Comparison of ENCODE assay signal across 9 mouse cellular contexts in the genomic region with DNA sequence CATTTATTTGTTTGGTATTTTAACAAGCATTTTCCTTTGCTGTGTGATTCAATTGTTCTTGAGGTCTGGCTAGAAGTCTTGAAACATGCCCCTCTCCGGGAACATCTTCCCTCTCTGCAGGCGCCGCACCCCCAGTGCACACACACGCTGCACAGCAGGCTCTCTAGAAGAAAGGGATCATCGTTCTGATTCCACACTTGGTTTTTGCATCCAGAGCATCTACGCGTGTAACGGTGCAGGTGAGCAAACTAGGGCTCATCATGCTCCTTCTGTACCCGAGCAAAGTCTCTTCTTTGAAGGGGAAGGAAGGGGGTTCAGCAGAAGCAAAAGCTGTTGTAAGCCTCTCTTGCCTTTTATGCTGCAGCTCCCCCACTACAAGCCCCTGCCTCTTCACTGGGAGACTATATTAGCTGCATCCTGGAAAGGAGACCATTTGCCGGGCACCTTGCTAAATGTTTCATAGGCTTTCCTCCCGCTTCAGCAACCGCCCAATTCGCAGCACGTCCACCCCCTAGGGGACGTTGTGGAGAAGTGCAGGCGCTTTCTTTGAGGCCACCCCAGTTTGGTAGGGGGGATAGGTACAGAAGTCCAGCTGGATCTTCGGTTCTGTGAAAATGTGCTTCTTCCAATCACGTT. TPM values are rescaled to one million over a fixed set of nuclear protein-coding genes. Genes with fewer than 3 reads are reported as not detected.
DNase-seq lines count a peak whose midpoint lies in the region; ATAC-seq and TF ChIP-seq lines count a peak whose summit lies in the region.
"Had no signal": no experiment of that assay in that cellular context is flagged by ENCODE, and none has a peak within 500 bp of the region (broad histone marks: within the 10 kb centered on the region; RNA-seq: fewer than 3 reads in every experiment).

A gene (minus strand): TSS at position 51 of the 636 bp plus-strand sequence.

- no peaks in the 10 kb centered on the region for H3K36me3 ChIP-seq in forebrain, embryonic 10.5 days (replicated peaks)
- no peaks in the 10 kb centered on the region for H3K36me3 ChIP-seq in intestine, postnatal 0 days (ENCODE audit: control insufficient read depth, insufficient read depth)
- H3K36me3 ChIP-seq in neural tube, embryonic 14.5 days (ENCODE audit: control insufficient read depth, insufficient read depth, low read length): no peaks in the 10 kb centered on the region
- H3K36me3 ChIP-seq: liver, embryonic 15.5 days had no signal

- H3K4me3 ChIP-seq in bone marrow, adult 2 months (replicated peaks; ENCODE audit: control insufficient read depth, low read depth, low read length): no peak within 1 kb of the TSS
- peak within 1 kb of the TSS; percentile 67 for H3K4me3 ChIP-seq in forebrain, embryonic 10.5 days
- H3K4me3 ChIP-seq in intestine, postnatal 0 days (ENCODE audit: low read depth, low read length): 0 out of 2 replicates have a peak within 1 kb of the TSS, but pooled peaks have one; percentile 56
- peak within 1 kb of the TSS; percentile 66 for H3K4me3 ChIP-seq in neural tube, embryonic 14.5 days (ENCODE audit: low read depth, low read length)

- H3K4me1 ChIP-seq in bone marrow, adult 2 months (ENCODE audit: control insufficient read depth, insufficient read depth, low read length): no peaks in the 10 kb centered on the region
- peaks cover 45% of the 10 kb centered on the region for H3K4me1 ChIP-seq in forebrain, embryonic 10.5 days
- no peaks in the 10 kb centered on the region for H3K4me1 ChIP-seq in intestine, postnatal 0 days (replicated peaks; ENCODE audit: control insufficient read depth, insufficient read depth, low read length)
- 0 out of 2 replicates have a peak, but pooled peaks cover 6% of the 10 kb centered on the region for H3K4me1 ChIP-seq in neural tube, embryonic 14.5 days (ENCODE audit: control insufficient read depth, insufficient read depth, low read length)

- no peak for TF ChIP-seq POLR2A in bone marrow, adult 2 months (IDR thresholded peaks at IDR 0.05; ENCODE audit: borderline replicate concordance, control insufficient read depth, low read depth, low read length)

- ATAC-seq in intestine, postnatal 0 days: no peak
- no peak for ATAC-seq in neural tube, embryonic 14.5 days (ENCODE audit: low read depth)

- H3K9me3 ChIP-seq in forebrain, embryonic 10.5 days: no peaks in the 10 kb centered on the region
- H3K9me3 ChIP-seq in intestine, postnatal 0 days (ENCODE audit: control insufficient read depth): no peaks in the 10 kb centered on the region
- no peaks in the 10 kb centered on the region for H3K9me3 ChIP-seq in neural tube, embryonic 14.5 days (ENCODE audit: control insufficient read depth, low read length)
- H3K9me3 ChIP-seq: liver, embryonic 15.5 days had no signal

- H3K27me3 ChIP-seq in forebrain, embryonic 10.5 days (ENCODE audit: poor library complexity, severe bottlenecking): peaks cover 59% of the 10 kb centered on the region
- H3K27me3 ChIP-seq in intestine, postnatal 0 days (replicated peaks; ENCODE audit: control insufficient read depth, insufficient read depth, low read length): peaks cover 52% of the 10 kb centered on the region
- peaks cover 14% of the 10 kb centered on the region for H3K27me3 ChIP-seq in neural tube, embryonic 14.5 days (ENCODE audit: control insufficient read depth, insufficient read depth, low read length)

- no peak within 1 kb of the TSS for H3K9ac ChIP-seq in intestine, postnatal 0 days (ENCODE audit: low read depth, low read length)
- peak within 1 kb of the TSS; percentile 76 for H3K9ac ChIP-seq in neural tube, embryonic 14.5 days (replicated peaks; ENCODE audit: low read depth, low read length)
- H3K9ac ChIP-seq: liver, embryonic 15.5 days had no signal

- no peak within 1 kb of the TSS for H3K27ac ChIP-seq in bone marrow, adult 2 months (ENCODE audit: control insufficient read depth, insufficient read depth, low read depth, low read length, poor library complexity)
- peak within 1 kb of the TSS; percentile 84 for H3K27ac ChIP-seq in forebrain, embryonic 10.5 days
- H3K27ac ChIP-seq in intestine, postnatal 0 days (ENCODE audit: low read depth, low read length): no peak within 1 kb of the TSS
- peak within 1 kb of the TSS; percentile 73 for H3K27ac ChIP-seq in neural tube, embryonic 14.5 days (ENCODE audit: low read depth, low read length)
- H3K27ac ChIP-seq: liver, embryonic 15.5 days had no signal

- H3K4me2 ChIP-seq in intestine, postnatal 0 days (replicated peaks; ENCODE audit: low read depth): peak within 1 kb of the TSS; percentile 99; the same call in 1 of the 2 replicates
- H3K4me2 ChIP-seq in neural tube, embryonic 14.5 days (ENCODE audit: low read depth, low read length): peak within 1 kb of the TSS; percentile 70

- peak; percentile 46 to 62 for DNase-seq in spleen, adult 18-20 months
- no peak for DNase-seq in spleen, adult 12 weeks (ENCODE audit: low spot score)
- DNase-seq in forebrain, embryonic 10.5 days (ENCODE audit: extremely low spot score, low spot score): peak; percentile 64
- peak; percentile 21 to 25 for DNase-seq in lung, adult 18-20 months
- DNase-seq in MN1 (ENCODE audit: low spot score): no peak

- WGBS in bone marrow, adult 2 months: 32% methylated on average over 18 of the region's 18 CpGs
- 9% methylated on average over 18 of the region's 18 CpGs for WGBS in forebrain, embryonic 10.5 days
- 18% methylated on average over 18 of the region's 18 CpGs for WGBS in intestine, postnatal 0 days
- WGBS in neural tube, embryonic 14.5 days: 12% methylated on average over 18 of the region's 18 CpGs

- peak; percentile 71 for TF ChIP-seq CTCF in bone marrow, adult 2 months (IDR thresholded peaks at IDR 0.05; ENCODE audit: control insufficient read depth, insufficient read depth, low read length)
- TF ChIP-seq CTCF in intestine, postnatal 0 days (IDR thresholded peaks at IDR 0.05; ENCODE audit: low read depth): peak; percentile 78

RNA-seq across cellular contexts. Expression of the gene that starts here (rescaled TPM):
- 2.5 and 5.7 TPM in 2 replicates for polyA plus RNA-seq in bone marrow, adult 2 months (2011; ENCODE audit: insufficient read depth, insufficient read length, low replicate concordance, missing spikeins)
- polyA plus RNA-seq in forebrain, embryonic 10.5 days (2016; fragmentation: Nextera tagmentation; extraction: Ambion mirVana): 9.8 and 9.9 TPM in 2 replicates
- 0.26 and 0.44 TPM in 2 replicates for polyA plus RNA-seq in intestine, postnatal 0 days (2015; fragmentation: Nextera tagmentation; extraction: Ambion mirVana)
- polyA plus RNA-seq in neural tube, embryonic 14.5 days (2014; fragmentation: Nextera tagmentation; extraction: Ambion mirVana): 57.8 and 64.5 TPM in 2 replicates

Comparison
In these comparisons a context has a peak if more than half of its experiments do, and no peak if none do; other contexts are left out.
1. DNase-seq: peak in spleen, adult 18-20 months (2 of 2), forebrain, embryonic 10.5 days (single experiment) and lung, adult 18-20 months (2 of 2); none in spleen, adult 12 weeks (single experiment) and MN1 (single experiment).
2. H3K27ac ChIP-seq: peak in forebrain, embryonic 10.5 days (single experiment) and neural tube, embryonic 14.5 days (single experiment); none in bone marrow, adult 2 months (single experiment) and intestine, postnatal 0 days (single experiment).